Mouse (Mus musculus) megakaryocyte, embryonic 14.5 days (primary cell): Measurements from ENCODE around the gene Gm20388. TPM values are rescaled to one million over a fixed set of nuclear protein-coding genes. Genes with fewer than 3 reads are reported as not detected.

Experiments used
- H3K27me3 ChIP-seq: replicated peaks from 2 replicates; pipeline ENCODE3; 2012; ENCODE audit warnings: inconsistent platforms
- H3K36me3 ChIP-seq: replicated peaks from 2 replicates; pipeline ENCODE3; 2012; ENCODE audit warnings: low read length, inconsistent platforms, mixed read lengths
- H3K4me1 ChIP-seq: 2 replicates; pipeline ENCODE4 v1.6.1; 2012; ENCODE audit warnings: inconsistent platforms
- H3K4me3 ChIP-seq: replicated peaks from 2 replicates; pipeline ENCODE3; 2012; ENCODE audit warnings: moderate library complexity, mild to moderate bottlenecking, inconsistent platforms
- H3K9me3 ChIP-seq: 2 replicates; pipeline ENCODE4 v1.6.1; 2012; ENCODE audit warnings: inconsistent platforms
- FLI1 ChIP-seq: IDR thresholded peaks from 2 replicates; pipeline ENCODE4 v1.6.1; 2012; ENCODE audit warnings: low read length, inconsistent platforms, mixed read lengths
- GATA1 ChIP-seq: IDR thresholded peaks from 3 replicates; pipeline ENCODE4 v1.6.1; 2012; ENCODE audit warnings: mixed read lengths, low read length, inconsistent platforms, borderline replicate concordance
- polyA plus RNA-seq: library from polyadenylated mRNA; stranded (reverse); fragments of >175 nt; gene quantifications from 2 replicates; pipeline ENCODE4 v1.2.3, GENCODE M21; 2012; ENCODE audit warnings: low replicate concordance; ENCODE audit not compliant: insufficient read depth

The Gm20388 gene
- polyA plus RNA-seq, 1 experiment, result 111 TPM

GRCm38 (mm10) chr8:123924719-123925118 is 4014.1 kb downstream of the Gm20388 start:
- TF ChIP-seq GATA1 (no peak), FLI1 (no peak)
- Histone ChIP-seq H3K4me1 (peaks cover 5% of the 10 kb centered on the region; the same call in 1 of the 2 replicates), H3K27me3 (no peaks in the 10 kb centered on the region), H3K36me3 (peaks cover 94% of the 10 kb centered on the region), H3K4me3 (no peak overlapping the region), H3K9me3 (no peaks in the 10 kb centered on the region)

GRCm38 (mm10) chr8:123925671-123926070 is 4015.0 kb downstream of the Gm20388 start:
- TF ChIP-seq GATA1 (no peak), FLI1 (no peak)

GRCm38 (mm10) chr8:123929026-123929425 is 4018.4 kb downstream of the Gm20388 start:
- no peaks in the 10 kb centered on the region for H3K27me3 ChIP-seq
- peaks cover 5% of the 10 kb centered on the region; the same call in 1 of the 2 replicates for H3K4me1 ChIP-seq
- no peaks in the 10 kb centered on the region for H3K9me3 ChIP-seq
- no peak for TF ChIP-seq FLI1
- no peak for TF ChIP-seq GATA1
- no peak overlapping the region for H3K4me3 ChIP-seq
- H3K36me3 ChIP-seq, result peaks cover 91% of the 10 kb centered on the region

More at GRCm38 (mm10) chr8:123925671-123926070, 4015.0 kb downstream of the Gm20388 start:
- Histone ChIP-seq H3K4me1 (peaks cover 5% of the 10 kb centered on the region; the same call in 1 of the 2 replicates), H3K27me3 (no peaks in the 10 kb centered on the region), H3K36me3 (peaks cover 94% of the 10 kb centered on the region), H3K9me3 (no peaks in the 10 kb centered on the region), H3K4me3 (no peak overlapping the region)

GRCm38 (mm10) chr8:123948942-123949685 is 4038.5 kb downstream of the Gm20388 start, which contains the start of gene Nup133:
Nup133 (minus strand) TSS chr8:123949265.
- no peak for TF ChIP-seq GATA1
- TF ChIP-seq FLI1, result no peak
- H3K36me3 ChIP-seq, result peaks cover 47% of the 10 kb centered on the region
- peak within 1 kb of the TSS; percentile 98 for H3K4me3 ChIP-seq

GRCm38 (mm10) chr8:123949686-123949986 is 4039.0 kb downstream of the Gm20388 start:
- TF ChIP-seq FLI1 (no peak), GATA1 (no peak)
- Histone ChIP-seq H3K4me1 (peaks cover 18% of the 10 kb centered on the region), H3K36me3 (peaks cover 49% of the 10 kb centered on the region), H3K4me3 (peak overlapping the region; percentile 98), H3K27me3 (no peaks in the 10 kb centered on the region), H3K9me3 (no peaks in the 10 kb centered on the region)

More at GRCm38 (mm10) chr8:123948942-123949685, 4038.5 kb downstream of the Gm20388 start, which contains the start of gene Nup133:
- Histone ChIP-seq H3K27me3 (no peaks in the 10 kb centered on the region), H3K4me1 (peaks cover 15% of the 10 kb centered on the region), H3K9me3 (no peaks in the 10 kb centered on the region)

- Histone ChIP-seq H3K36me3 (peaks cover 47% of the 10 kb centered on the region), H3K9me3 (no peaks in the 10 kb centered on the region), H3K4me3 (peak overlapping the region; percentile 98), H3K4me1 (peaks cover 18% of the 10 kb centered on the region), H3K27me3 (no peaks in the 10 kb centered on the region)
- TF ChIP-seq FLI1, result no peak
- no peak for TF ChIP-seq GATA1
Observed at GRCm38 (mm10) chr8:123950077-123950802, 4039.6 kb downstream of the Gm20388 start.

GRCm38 (mm10) chr8:123953686-123954085 is 4043.0 kb downstream of the Gm20388 start:
- no peak overlapping the region for H3K4me3 ChIP-seq
- H3K4me1 ChIP-seq, result peaks cover 16% of the 10 kb centered on the region
- H3K9me3 ChIP-seq, result no peaks in the 10 kb centered on the region
- no peak for TF ChIP-seq GATA1
- TF ChIP-seq FLI1, result no peak
- H3K27me3 ChIP-seq, result no peaks in the 10 kb centered on the region
- peaks cover 61% of the 10 kb centered on the region for H3K36me3 ChIP-seq

GRCm38 (mm10) chr8:123954246-123954645 is 4043.6 kb downstream of the Gm20388 start:
- TF ChIP-seq GATA1 (no peak), FLI1 (no peak)
- Histone ChIP-seq H3K27me3 (no peaks in the 10 kb centered on the region), H3K9me3 (no peaks in the 10 kb centered on the region), H3K36me3 (peaks cover 67% of the 10 kb centered on the region), H3K4me3 (no peak overlapping the region), H3K4me1 (peaks cover 16% of the 10 kb centered on the region)

- no peaks in the 10 kb centered on the region for H3K9me3 ChIP-seq
- no peak overlapping the region for H3K4me3 ChIP-seq
- TF ChIP-seq GATA1 (no peak), FLI1 (no peak)
- no peaks in the 10 kb centered on the region for H3K27me3 ChIP-seq
- H3K36me3 ChIP-seq, result peaks cover 89% of the 10 kb centered on the region
- peaks cover 16% of the 10 kb centered on the region for H3K4me1 ChIP-seq
Observed at GRCm38 (mm10) chr8:123958130-123958529, 4047.5 kb downstream of the Gm20388 start.

- Histone ChIP-seq H3K9me3 (no peaks in the 10 kb centered on the region), H3K4me1 (peaks cover 14% of the 10 kb centered on the region), H3K27me3 (no peaks in the 10 kb centered on the region), H3K4me3 (no peak overlapping the region), H3K36me3 (peaks cover 86% of the 10 kb centered on the region)
- TF ChIP-seq GATA1 (no peak), FLI1 (no peak)
Observed at GRCm38 (mm10) chr8:123959473-123959872, 4048.8 kb downstream of the Gm20388 start.
